Mouse (Mus musculus) megakaryocyte, embryonic 14.5 days (primary cell): ENCODE data around the gene C1qb.

Experiments
- FLI1 ChIP-seq: IDR thresholded peaks from 2 replicates; pipeline ENCODE4 v1.6.1; 2012; ENCODE audit warnings: low read length, inconsistent platforms, mixed read lengths
- GATA1 ChIP-seq: IDR thresholded peaks from 3 replicates; pipeline ENCODE4 v1.6.1; 2012; ENCODE audit warnings: mixed read lengths, low read length, inconsistent platforms, borderline replicate concordance

GRCm38 (mm10) chr4:136835621-136836386, 50.2 kb downstream of the C1qb start, which contains the start of gene Ephb2:
- TF ChIP-seq GATA1: no peak
- TF ChIP-seq FLI1: no peak
